Mouse (Mus musculus) olfactory bulb, adult 2 months (tissue): ENCODE results near the gene Ing1.

Source experiments
- CTCF ChIP-seq: fragments of 200-500 bp; IDR thresholded peaks from 2 replicates; pipeline ENCODE4 v1.5.1; 2012; ENCODE audit warnings: low read depth, mild to moderate bottlenecking, low read length, moderate library complexity; ENCODE audit not compliant: insufficient read depth
- POLR2A ChIP-seq: fragments of 200-500 bp; IDR thresholded peaks from 2 replicates; pipeline ENCODE4 v1.6.1; 2012; ENCODE audit warnings: mild to moderate bottlenecking, low read depth, low read length, moderate library complexity; ENCODE audit not compliant: insufficient read depth

- TF ChIP-seq POLR2A (no peak), CTCF (no peak)
Measured at GRCm38 (mm10) chr8:11571950-11572349, 16.6 kb downstream of the Ing1 start.
